Mouse (Mus musculus) embryo, embryonic 11 days (tissue): Measurements from ENCODE around the gene Cd8b1.
A peak's percentile ranks its signal among the peaks of the same experiment; 100 is the strongest.
"Not testable (repeated sequence)": the region's sequence is repeated elsewhere in the genome, so short reads cannot be mapped to it uniquely, and the experiment has no call there.

Experiments
- DNase-seq: peaks from one replicate; pipeline ENCODE4 v3.0.0-alpha.2; 2015

Gene Cd8b1

DNA sequence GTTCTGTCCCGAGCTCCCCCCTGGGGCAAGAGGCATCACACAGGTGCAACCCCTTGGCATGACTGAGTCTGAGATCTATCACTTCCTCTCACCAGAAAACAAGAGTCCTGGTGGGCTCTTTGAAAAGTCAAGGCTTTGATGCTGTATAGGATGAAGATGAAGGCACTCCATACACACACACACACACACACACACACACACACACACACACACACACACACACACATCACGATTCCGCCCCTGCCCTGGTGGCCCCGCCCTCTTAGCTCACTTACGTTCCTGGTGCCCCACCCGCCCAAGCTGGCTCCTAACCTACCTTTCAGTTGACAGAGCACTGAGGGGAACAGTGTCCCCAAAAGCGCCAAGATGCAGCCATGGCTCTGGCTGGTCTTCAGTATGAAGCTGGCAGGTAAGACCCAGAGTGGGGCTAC is at the start of gene Cd8b1:
TSS of gene Cd8b1 (plus strand) at position 298 of the 431 bp plus-strand sequence.
- DNase-seq, result no peak

DNA sequence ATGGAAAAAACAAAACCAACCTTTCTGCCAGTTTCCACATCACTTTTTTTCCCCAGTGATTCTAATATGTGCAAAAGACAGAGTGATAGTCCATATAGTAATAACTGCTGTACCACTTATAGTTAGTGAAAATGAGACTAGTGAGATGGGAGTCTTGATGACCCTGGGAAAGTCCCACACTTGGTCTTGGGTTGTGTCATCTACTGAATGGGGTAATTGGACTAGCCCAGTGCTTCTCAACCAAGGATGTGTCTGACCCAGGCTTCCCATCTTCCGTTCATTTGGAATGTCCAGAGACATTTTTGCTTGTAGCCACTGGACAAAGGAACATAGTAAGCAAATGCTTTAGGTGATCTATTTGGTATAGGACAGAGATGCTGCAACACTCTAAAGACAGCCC is 48.9 kb upstream of the Cd8b1 start:
- no peak for DNase-seq

DNA sequence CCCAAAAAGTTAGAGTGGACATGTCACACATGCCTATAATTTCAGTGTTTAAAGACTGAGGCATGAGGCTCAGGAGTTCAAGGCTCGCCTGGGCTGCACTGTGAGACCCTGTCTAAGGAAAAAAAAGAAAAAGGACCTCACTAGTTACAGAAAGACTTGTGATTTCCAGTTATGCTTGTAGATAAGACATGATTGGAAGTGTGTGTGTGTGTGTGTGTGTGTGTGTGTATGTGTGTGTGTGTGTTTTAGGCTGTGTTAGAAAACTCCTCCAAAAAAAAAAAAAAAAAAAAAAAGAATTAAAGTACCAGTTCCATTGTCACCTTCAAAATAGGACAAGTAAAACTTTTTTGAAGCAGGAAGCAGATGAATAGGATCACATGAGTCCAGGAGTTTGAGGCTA is 48.0 kb upstream of the Cd8b1 start:
- no peak for DNase-seq

DNA sequence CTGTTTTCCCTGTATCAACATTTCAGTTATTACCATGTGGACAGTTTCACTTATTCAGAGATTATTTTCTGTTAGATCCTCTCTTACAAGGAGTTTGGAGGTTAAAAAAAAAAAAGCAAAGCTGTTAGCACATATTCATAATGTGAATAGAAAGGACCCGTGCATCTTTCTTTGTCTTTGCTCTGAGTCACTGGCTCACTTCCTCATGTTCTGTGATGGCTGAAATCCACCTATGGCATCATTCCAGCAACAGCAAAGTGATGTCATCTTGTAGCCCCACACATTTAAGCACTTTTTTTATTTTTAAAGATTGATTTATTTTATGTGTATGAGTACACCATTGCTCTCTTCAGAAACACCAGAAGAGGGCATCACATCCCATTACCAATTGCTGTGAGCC is 43.2 kb upstream of the Cd8b1 start:
- DNase-seq, result no peak

DNA sequence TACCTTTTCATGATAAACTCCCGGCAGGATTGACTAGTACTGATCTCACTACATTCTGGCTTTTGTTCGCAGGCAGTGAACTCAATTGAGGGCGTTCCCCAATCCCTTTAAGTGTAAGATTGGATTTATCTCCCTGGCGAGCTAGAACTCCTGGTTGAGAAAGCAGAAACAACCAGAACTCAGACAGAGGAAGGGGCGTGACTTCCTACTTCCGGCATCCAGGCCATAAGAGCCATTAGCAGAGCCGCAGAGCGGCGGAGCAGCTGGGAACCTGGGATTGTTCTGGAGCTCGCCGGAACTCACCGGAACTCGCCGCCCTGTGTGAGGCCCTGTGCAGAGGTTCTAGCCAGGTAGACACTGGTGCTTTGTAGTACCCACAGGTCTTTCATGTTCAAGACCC is 29.1 kb upstream of the Cd8b1 start:
- no peak for DNase-seq

DNA sequence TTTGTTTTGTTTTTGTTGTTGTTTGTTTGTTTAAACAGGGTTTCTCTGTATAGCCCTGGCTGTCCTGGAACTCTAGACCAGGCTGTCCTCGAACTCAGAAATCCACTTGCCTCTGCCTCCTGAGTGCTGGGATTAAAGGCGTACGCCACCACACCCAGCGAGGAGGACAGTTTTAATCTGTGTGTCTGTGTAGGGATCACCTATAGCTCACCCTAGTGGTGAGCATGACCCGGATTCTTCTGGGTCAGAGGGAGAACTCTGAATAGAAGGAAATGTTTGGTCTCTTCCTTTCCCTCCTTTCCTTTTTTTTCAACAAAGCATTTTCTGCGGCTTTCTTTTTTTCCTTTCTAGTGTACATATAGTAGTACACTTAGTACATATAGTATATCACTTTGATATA is 27.3 kb upstream of the Cd8b1 start:
- no peak for DNase-seq

DNA sequence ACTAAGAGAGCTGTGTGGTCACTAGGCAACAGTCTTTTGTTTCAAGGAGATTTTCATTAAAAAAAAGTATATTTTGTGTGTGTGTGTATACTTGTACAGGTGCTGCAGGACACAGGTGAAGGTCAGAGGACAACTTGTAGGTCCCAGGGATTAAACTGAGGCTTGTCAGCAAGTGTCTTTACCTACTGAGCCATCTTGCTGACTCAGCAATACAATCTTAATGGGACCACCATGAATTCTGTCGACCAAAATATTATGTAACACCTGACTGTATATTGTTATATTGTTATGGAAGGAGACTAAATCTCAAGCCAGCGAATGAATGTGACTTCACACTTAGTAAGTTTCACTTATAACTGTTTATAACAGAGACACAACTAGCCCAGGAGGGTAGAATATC is 24.5 kb upstream of the Cd8b1 start:
- DNase-seq, result no peak

DNA sequence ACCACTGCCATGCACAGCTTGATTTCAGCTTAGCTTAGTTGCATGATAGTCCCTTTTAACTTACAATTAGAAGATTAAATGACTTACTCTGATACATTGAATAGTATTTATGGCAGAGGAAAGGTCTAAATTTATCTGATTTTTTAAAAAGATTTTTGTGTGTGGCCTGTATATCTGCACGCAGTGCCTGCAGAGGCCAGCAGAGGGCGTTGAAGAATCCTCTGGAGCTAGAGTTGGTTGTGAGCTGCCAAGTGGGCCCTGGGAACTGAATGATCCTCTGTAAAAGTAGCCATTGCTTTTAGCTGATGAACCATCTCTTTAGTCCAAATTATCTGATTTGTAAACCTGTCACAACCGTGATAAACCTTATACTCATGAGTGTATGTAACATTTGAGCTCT is 23.8 kb upstream of the Cd8b1 start:
- DNase-seq, result peak; percentile 65

DNA sequence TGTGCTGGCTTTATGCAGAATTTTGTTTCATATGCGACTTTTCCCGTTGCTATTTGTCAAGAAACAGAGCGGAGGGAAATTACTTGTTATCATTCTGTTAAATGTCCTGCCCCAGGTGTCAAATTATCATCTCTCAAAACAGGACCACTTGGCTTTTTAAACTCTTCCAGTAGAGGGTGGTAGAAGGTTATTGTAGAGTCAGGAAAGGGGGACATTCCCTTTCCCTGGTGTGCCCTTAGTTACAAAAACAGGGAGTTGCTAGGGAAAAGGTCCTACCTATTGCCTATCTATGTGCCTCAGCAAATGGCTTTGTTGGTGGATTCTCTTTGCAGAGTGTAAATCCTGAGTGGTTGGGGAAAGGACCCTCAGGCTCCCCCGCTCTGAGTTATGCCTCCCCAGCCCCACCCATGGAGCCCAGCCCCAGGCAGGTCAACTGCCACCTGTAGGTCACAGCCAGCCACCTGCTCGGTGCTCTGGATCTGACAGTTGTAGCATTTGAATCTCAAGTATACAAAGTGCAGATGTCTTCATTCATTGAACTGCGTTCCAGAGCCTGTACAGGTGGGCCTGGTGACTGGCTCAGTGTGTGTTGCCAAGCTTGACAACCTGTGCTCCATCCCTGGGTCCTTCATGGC is 20.4 kb upstream of the Cd8b1 start:
- no peak for DNase-seq

DNA sequence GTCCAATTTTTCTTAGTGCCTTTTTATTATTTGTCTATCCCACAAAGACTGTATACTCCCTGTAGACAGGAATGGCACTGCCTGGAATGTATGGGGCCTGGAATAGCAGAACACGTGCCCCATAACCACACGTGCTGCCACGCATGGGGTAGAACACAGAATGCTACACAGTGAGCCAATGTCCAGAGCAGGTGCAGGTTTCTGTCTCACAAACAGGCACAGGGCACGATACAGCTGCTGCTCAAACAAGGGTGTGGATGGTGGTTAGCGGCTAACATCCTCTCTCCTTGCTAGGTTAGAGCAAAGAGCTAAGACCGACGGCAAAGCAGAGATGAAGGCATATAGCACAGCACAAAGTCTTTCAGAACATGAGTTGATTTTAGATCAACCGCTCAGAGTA is 15.1 kb upstream of the Cd8b1 start:
- DNase-seq, result no peak

DNA sequence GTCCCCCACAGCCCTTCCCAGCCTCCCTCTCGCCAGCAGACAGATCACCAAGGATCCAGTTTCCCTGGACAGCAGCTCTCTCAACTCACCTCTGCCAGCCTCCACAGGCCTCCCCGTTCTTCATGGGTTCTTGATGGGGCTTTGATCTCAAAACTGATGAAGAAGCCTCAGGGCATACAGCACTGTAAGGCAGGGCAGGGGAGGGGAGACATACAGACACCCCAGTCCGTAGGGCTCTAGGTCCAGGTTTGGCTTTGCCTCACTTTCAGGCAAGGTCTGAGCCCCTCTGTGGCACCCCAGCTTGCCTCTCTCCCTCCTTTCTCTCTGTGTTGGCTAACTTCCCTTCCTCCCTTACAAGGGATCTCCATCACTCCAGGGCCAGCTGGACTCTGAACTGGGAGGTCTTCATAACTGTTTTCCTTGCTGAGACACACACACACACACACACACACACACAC is 733 bp upstream of the Cd8b1 start, which contains the start of gene Smyd1:
TSS of gene Smyd1 (minus strand) at position 408 of the 458 bp plus-strand sequence.
- no peak for DNase-seq

DNA sequence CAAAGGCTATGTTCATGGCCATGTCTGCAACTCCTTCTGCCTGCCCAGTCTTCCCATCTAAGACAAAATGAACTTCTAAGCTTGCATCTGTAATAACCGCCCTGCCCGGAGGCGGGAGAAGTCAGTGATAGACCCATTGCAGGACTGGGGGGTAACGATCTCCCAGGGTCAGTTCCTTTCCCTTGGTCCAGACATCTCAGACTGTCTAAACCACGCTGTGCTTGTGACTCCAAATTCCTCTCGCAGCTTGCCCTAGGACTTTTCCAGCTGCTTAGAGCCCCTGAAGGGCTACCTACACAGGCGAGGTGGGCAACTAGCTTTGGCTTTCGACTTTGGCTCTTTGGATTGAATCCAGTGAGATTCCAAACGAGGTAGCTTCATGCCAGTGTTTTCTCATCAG is 2.2 kb downstream of the Cd8b1 start:
- DNase-seq, result no peak

DNA sequence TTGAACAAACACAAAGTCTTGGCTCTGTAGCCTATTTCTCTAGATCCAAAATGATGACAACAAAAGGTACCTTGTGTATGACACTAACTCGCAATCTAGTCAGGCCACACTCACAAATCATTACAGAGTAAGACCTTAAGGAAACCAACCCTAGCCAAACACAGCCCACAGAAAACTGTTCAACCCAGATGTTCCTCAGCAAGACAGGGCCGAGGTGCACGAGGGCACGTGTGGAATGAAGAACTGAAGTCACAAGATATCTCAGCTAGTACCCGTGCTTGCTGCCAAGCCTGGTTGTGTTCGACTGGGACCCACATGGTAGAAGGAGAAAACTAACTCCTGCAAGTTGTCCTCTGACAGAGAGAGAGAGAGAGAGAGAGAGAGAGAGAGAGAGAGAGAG is 7.3 kb downstream of the Cd8b1 start:
- DNase-seq, result no peak

DNA sequence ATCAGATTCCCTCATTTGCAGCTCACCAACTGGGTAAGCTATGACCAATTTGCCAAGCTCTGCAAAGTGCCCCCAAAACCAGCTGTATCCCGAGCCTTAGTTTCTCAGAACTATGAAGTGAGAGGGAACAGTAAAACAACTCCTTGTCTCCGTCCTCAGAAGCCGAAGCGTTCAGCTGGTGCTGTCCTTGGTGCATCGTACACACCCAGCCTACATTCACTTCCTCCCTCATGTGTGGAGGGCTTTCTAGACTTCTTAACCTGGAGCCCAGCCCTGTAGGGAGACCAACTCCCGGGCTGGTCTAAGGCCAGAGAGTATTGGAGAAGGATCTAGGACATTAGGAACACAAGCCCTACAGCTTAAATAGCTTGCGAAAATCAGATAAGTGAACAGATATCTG is 7.9 kb downstream of the Cd8b1 start:
- no peak for DNase-seq

DNA sequence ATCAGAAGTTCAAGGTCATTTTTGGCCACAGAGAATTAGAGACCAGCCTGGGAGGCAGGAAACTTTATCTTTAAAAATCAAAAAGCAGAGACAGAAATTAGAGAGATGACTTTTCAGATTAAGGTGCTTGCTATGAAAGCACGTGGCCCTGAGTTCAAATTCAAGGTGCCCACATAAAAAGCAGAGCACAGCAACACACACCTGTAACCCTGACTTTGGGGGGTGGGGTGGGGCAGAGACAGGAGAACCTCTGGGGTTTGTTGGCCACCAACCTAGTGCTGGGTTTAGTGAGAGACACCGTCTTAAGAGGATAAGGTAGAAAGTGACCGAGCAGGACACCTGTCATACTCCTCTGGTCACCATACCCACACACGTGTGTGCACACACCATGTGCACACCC is 8.9 kb downstream of the Cd8b1 start:
- DNase-seq, result not testable (repeated sequence)

DNA sequence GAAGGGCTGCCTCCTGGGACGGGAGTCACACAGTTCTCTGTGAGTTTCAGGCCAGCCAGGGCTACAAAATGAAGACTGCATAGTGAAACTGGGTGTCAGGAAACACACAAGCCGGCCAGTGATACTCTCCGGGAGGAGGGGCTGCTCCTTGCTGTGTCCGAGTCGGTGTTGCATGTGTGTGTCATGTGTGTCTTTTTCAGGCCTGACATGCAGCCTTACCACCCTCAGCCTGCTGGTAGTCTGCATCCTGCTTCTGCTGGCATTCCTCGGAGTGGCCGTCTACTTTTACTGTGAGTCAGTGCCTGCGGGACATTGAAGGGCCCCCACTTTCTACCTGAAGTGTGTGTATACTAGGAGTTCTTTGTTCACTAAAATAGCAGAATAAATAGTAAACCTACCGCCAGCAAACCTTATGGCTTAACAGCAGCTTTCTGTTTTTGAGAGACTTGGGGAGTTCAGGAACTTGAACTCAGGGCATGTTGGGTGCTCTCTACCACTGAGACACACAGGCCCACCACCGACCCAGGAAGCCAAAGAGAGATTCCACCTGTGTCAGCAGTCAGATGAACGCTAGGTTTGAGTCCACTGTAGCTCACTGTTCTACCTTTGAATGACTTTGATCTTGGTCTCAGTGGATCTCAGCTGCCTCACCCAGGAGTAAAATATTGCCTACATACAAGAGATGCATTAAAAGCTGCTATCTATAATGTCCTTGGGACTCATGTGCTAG is 9.8 kb downstream of the Cd8b1 start:
- DNase-seq, result no peak

DNA sequence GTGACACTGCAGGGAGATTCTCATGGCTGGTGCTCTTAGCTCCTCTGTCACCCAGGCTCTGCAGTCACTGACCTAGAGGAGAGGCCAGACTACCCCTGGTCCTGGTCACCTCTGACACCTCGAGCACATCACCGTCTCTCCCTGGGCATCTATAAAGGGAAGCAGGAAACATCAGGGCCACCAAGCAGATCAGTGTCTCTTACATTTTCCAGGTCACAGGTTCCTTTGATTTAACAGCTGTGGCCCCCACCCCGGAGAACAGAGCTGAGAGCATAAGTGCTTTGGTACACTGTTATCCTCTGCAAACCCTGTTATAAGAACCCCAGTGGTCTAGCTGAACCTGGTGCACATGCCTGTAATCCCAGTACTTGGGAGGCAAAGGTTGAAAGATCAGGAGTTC is 10.4 kb downstream of the Cd8b1 start:
- no peak for DNase-seq

DNA sequence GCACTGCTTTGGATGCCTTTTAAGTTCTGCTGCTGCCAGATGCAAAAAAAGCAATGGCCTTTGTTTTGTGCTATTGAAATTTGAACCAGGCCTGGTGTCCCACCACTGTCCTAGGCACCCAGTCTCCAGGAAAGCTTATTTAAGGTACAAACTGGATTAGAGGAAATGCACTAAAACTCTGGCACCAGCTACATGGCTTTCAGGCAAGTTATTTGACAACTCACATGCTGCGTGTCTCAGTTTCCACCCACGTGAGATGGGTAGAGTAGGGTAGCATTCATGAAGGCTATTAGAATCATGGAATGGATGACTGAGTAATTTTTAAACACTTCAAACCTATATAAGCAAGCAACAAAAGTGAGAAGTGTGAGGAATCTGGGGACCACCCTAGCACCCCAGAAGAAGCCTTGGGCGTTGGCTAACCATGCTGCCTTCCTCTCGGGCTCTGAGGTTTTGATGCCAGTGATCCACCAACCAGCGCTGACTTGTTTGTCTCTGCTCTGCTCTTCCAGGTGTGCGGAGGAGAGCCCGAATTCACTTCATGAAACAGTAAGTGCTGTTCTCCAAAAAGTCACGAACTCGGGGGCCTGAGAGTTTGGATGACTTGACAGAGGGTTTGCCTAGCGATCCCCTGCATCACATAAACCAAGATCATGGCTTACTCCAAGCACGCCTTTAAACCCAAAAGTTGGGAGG is 11.1 kb downstream of the Cd8b1 start:
- DNase-seq, result no peak

DNA sequence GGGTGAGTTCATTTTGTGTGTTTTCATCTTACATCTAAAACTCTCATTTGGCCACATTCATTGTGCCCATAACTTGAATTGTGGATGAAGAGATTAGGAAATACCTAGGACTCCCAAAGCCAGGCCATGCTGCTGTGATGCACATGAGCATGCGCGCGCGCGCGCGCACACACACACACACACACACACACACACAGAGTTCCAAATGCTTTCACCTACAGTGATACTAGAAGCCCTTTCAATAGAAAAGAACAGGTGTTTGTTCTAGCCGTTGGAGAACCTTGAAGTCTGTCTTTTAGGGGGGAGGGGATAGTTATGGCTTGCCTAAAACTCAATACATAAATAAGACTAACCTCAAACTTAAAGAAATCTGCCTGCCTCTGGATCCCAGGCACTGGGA is 15.1 kb downstream of the Cd8b1 start:
- no peak for DNase-seq

DNA sequence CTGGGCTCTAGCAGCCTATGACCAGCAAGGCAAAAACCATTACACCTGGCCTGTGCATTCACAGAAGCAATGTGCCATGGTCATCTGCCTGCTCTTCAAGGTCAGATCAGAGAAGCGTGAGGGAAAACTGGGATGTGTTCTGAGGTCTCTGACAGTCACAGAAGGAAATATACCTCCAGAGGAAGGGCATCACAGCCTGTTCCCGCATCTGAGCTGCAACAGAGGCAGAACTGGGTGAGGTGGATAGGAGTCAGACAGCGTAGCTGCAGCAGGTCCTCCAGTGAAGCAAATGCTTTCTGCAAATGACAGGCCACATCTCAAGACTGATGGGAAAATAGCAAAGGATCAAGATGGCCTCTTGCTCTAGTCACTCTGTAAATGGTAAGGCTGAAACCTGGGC is 16.4 kb downstream of the Cd8b1 start:
- no peak for DNase-seq

DNA sequence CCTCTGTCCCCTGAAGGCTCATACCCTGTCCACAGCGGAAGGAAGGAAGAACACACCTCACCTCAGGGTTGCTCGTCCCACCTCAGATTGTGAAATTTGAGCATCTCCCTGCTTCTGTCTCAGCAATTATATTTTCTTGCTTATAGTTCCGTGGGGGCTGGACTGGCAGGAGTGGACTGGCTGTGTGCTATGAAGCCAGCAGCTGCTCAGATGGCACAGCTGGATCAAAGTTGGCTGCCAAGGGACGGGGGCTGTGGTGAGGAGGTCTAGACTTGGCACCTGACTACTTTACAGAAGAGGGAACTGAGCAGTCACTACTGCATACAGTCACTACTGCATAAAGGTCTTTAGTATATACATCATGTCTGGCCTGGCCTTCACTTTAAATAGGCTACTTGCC is 16.8 kb downstream of the Cd8b1 start:
- no peak for DNase-seq

DNA sequence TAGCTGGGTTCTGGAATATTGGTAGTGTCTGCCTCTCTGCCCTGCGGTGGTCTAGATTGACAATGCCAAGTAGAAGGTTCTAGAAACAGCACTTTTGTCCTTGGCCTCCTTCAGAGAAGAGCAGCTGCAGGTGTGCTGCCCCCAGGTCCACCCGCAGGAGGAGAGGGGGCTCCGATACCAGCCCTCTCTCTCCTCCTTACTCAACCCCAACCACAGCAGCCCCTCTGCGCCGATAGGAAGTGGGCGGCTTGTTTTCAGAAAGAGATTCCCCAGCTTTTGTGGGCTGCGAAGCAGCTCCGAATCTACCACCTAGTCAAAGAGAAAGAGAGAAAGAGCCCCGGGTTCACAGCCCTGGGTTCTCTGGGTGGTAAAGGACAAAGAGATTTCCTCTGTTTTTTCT is 18.6 kb downstream of the Cd8b1 start:
- no peak for DNase-seq

DNA sequence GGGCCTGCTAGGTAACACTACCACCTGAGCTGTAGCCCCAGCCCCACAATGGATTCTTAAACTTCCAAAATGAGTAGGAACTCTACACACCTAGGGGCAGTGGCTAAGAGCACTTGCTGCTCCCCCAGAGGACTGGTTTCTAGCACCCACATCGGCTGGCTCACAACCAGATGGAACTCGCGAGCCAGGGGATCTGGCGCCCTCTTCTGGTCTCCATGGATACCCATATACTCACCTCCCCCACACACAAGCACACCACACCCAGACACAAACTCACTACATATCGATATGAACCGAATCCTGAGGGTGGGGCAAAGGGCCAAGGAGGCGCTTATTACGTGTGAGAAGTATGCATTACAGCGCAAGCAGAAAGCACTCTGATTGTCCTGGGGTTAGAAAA is 25.4 kb downstream of the Cd8b1 start:
- DNase-seq, result no peak

DNA sequence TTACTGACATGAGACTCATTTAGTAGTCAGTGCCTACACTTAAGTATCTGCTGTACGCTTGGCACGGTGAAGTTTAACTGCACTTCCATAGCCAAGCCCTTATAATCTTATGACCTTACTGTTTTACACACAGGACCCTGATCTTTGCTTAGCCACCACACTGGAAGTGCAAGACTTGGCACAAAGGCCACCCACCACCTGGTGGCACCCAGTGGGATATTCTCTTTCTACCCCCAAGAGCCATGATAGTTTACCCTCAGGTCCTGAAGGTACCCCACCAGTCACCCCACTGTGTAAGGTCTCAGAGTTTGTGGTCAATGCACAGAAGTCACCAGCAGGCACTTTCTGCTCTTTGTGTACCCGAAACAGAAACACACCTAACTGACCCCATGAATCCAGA is 28.6 kb downstream of the Cd8b1 start:
- DNase-seq, result no peak
